Mouse (Mus musculus) lung, postnatal 36 days (tissue): Measurements from ENCODE around the gene Smad3.

Experiments
- DNase-seq: peaks from one replicate; pipeline ENCODE4 v3.0.0; 2022; ENCODE audit warnings: mixed read lengths

Gene Smad3

DNA sequence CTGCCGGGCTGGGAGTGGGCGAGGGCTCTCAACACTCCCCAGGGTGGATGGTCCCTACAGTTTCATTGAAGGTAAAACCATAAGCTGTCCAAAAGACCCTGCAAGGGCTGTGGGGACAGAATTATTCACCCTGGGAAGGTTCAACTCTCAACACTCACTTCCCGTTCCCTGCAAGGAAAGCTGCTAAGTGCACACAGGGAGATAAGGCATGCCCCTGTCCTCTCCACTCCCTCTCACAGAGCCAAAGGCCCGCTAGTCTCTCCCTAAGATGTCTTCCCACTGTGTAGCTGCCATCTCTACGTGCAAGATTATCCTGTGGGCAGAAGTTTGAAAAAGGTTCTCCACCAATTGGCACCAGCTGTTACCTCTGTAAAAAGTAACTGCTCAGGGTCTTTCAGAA is 60.2 kb downstream of the Smad3 start:
- DNase-seq, result no peak

GRCm38 (mm10) chr9:63696463-63697105 is 61.2 kb downstream of the Smad3 start:
- no peak for DNase-seq

DNA sequence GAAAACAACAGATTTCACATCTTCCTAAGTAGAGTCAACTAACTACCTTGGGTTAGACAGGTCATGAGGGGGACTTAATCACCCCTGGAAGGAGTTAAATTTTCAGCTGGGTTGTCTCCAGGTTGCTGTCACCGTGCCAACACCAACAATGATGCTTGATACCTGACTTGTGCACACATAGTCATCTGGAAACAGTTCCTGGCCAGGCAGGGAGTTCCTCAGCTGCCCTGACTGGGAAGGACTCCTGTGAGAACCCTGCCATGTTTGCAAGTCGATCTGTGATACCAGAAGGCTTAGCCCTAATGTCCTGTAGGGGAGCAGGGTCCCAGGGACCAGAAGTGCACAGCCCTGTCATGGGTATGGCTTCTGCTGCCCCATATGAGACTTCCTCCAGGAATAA is 65.8 kb downstream of the Smad3 start:
- no peak for DNase-seq

- no peak for DNase-seq
These were observed 67.3 kb downstream of the Smad3 start for GRCm38 (mm10) chr9:63690511-63690910.

DNA sequence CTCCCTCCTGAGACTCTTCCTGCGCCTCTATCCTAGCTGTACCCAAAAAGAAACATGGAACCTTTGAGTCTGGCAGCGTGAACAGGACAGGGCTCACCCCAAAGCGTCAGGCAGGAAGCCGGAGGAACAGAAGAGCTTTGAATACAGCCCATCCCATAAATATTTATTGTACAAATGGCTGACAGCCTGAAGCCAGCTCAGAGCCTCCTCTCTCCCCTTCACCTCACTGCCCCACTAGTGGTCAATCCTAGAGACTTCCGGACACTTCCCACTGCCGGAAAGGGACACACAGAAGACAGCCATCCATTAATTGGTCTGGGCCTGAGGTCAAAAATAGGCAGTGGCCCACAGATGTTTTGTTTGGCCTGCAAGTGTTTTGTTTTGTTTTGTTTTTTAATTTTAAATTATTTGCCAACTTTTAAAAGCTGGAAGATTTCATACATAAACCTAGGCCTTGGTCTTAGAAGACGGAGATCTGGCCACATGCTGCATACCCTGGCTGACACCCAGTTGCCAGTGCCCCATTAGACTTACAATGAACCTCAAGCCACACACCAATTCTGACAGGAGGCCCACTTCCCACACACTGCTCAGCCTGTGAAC is 70.3 kb downstream of the Smad3 start:
- peak; percentile 69 for DNase-seq

DNA sequence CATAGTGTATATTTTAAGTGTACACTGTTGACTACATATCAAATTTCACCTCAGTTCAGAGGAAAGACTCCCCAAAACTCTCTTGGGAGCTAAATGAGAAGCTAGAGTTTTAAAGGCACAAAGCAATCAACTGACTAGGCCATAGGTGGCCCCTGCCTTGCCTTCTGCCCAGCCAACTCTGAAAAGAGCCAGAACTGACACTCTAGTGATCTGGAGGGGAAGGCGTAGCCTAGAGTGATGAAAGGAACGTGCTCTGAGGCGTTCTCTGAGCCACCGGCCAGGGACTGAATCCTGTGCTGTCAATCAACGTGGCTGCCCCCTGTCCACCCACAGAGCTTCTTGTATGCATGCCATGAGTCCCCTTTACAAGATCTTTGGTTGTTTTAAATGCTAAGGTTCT is 72.4 kb downstream of the Smad3 start:
- DNase-seq, result no peak

GRCm38 (mm10) chr9:63684277-63684676 is 73.5 kb downstream of the Smad3 start:
- DNase-seq, result no peak

DNA sequence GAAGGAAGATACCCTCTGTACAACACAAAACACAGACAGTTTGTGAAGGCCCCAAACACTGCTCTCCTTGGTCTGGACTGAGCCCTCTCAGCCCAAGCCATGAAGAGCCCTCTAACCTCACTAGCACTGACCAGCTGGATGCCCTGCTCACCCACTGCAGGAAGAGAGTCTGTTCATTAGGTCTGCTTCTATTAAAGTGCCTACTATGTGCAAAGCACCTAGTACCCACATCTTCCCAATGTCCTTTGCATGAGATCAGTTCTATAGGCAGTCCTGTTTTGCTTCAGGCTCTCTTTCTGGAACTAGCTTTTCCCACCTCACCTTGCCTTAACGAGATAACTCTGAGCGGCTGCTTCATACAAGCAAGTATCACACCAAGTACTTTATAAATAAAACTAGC is 74.9 kb downstream of the Smad3 start:
- no peak for DNase-seq

DNA sequence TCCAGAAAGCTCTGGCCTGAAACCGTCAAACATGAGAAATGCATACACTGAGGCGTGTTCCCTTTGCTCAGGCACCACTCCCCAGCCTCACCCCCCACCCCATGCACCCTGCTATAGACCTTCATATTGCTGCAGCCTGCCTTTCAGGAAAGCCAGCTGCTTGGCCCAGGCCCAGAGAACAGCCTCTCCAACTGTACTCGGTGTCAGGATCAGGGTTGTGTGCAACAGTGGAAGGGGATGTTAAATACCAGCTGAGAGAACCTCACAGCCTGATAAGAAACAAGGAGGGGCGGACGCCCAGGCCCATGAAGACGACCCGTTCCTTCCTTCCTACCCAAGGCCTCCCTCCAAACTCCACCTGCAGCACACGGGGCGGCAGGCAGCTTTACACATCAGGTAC is 75.5 kb downstream of the Smad3 start:
- no peak for DNase-seq

DNA sequence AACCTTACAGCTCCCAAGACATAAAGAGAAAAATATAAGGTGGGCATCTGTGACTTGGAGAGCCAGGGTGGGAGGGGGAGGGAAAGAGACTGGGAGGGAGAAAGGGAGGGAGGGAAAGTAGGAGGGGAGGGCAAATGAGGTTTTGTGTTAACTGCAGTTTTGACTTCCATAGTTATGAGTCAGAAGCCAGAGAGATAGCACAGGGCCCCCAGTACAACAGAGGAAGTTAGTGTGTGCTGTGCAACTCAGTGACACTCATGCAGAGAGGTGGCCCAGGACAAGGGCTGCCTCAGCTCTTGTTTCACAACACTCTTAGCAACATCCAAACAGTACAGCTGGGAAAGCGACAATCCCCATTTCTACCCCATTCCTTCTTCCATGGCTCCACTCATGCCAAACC is 79.7 kb downstream of the Smad3 start:
- DNase-seq, result no peak

DNA sequence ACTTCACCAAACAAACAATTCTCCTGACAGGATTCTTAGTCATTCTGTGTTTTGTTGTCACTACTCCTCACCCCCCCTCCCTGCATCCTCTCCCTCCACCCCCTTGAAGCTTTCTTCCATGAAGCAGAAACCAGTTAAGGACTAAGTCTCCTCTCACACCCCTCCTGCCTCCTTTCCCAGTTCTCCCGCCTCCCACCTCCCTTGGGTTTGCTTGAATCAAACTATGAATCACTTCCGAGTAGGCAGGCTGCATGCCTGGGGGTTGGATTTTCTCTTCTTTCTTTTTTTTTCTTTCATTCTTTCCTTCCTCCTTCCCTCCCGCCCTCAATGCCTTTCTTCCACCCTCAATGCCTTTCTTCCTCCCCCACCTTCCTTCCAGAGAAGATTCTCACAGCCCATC is 80.2 kb downstream of the Smad3 start:
- no peak for DNase-seq

- no peak for DNase-seq
These were observed 83.2 kb downstream of the Smad3 start for GRCm38 (mm10) chr9:63674613-63675012.

GRCm38 (mm10) chr9:63673494-63673805 is 84.3 kb downstream of the Smad3 start:
- no peak for DNase-seq

DNA sequence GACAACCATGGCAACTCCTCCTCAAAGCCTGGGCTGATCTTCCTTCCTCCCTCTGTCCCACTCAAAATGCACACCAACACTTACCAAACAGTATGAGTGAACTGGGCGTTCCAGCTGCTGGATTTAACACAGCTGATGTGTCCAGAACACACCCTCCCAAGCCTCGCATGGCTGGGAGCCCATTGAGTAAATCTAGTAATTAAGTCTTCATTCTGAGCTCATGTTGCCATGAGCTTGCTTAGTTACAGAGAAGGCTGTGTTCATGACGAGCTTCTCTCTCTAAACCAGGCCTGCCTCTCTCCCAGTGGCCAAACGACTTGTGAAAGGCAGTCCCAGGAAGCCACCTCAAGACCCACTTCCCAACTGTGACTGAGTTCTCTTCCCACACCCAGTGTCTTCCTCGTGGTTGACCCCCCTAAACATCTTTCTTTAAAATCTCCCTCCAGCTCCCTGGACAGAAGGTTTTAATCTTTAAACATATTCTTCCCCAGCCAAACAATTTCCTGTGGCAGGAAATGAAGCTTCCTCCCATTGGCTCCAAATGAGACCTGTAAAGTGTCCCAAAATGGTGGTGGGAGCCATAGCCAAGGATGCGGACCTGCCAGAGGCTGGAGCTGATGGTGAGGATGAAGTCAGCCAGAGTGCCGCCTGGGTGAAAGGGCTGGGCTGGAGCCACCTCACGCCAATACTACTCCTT is 84.8 kb downstream of the Smad3 start:
- DNase-seq, result peak; percentile 48

- no peak for DNase-seq
These were observed 88.0 kb downstream of the Smad3 start for GRCm38 (mm10) chr9:63669816-63670215.

DNA sequence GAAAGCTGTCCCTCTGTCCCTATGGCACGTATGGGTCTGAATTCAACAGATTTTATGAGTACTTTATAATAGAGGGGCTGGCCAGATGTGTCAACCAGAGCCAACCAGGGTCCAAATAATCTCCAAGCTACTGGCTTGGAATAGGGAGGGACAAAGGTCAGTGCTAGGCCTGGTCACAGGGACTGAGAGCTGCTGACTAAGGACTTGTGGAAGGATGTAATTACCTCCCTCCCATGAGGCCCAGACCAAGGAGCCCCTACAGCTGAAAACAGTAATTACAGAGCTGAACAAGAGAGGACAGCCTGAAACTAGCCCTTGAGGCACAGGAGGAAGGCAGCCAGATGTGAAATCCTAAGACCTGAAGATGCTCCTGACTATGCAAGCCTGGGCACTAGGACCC is 89.2 kb downstream of the Smad3 start:
- no peak for DNase-seq

- no peak for DNase-seq
These were observed 90.4 kb downstream of the Smad3 start for GRCm38 (mm10) chr9:63667373-63667724.

DNA sequence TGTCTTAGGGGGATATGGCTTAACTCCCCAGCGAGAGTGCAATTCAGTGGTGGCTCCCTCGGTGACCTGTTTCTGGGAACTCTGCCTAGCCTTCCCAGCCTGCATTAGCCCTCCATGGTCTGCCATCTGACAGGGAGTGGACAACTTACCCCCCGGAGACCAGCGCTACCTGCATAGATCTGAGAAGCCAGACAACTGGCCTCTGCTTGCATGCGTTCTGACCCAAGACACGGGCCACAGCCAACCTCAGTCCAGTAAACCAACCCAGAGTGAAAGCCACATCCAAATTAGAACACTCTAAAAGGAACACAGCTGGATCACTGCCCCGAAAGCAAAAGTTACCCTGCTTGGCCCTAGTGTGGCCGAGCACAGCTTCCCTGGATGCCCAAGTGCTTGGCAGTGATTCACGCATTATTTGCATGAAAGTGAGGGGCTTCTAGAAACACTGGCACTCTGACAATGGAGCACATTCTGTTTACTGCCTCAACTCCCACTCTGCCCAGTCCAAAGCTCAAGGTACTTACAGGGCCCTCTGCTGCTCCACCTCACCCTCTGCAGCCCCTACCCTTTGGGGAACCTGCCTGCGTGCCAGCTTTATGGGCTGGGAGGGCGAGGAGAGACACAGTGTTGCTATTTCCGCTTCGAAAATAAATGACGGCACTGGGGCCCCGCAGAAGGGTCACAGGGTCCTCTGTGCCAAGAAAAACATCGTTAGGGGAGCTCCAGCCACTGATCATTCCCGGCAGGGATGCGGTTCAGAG is 91.0 kb downstream of the Smad3 start:
- DNase-seq, result peak; percentile 40

GRCm38 (mm10) chr9:63664792-63665646 is 92.8 kb downstream of the Smad3 start:
- no peak for DNase-seq

- no peak for DNase-seq
These were observed 93.5 kb downstream of the Smad3 start for GRCm38 (mm10) chr9:63664300-63664745.

- no peak for DNase-seq
These were observed 94.6 kb downstream of the Smad3 start for GRCm38 (mm10) chr9:63663222-63663621.

GRCm38 (mm10) chr9:63662759-63663158 is 95.0 kb downstream of the Smad3 start:
- DNase-seq, result no peak

GRCm38 (mm10) chr9:63660691-63661090 is 97.1 kb downstream of the Smad3 start:
- no peak for DNase-seq
